Mouse (Mus musculus) splenic B cell, adult 2 months (primary cell): ENCODE data around the gene Katnal1.

ENCODE experiments used
- DNase-seq: peaks from one replicate; pipeline ENCODE4 v3.0.0-alpha.2; 2011; ENCODE audit warnings: low read depth, low spot score
- H3K27me3 ChIP-seq: 2 replicates; pipeline ENCODE4 v1.6.1; 2012; ENCODE audit warnings: mild to moderate bottlenecking, low read length, moderate library complexity, mixed read lengths; ENCODE audit not compliant: control insufficient read depth, poor library complexity, insufficient read depth, severe bottlenecking
- H3K36me3 ChIP-seq: 2 replicates; pipeline ENCODE4 v1.6.1; 2012; ENCODE audit warnings: mild to moderate bottlenecking, low read length, moderate library complexity, mixed read lengths; ENCODE audit not compliant: control insufficient read depth, poor library complexity, insufficient read depth, severe bottlenecking

Gene Katnal1

GRCm38 (mm10) chr5:148862853-148863252 lies 66.3 kb downstream of the Katnal1 start:
- Histone ChIP-seq H3K36me3 (no peaks in the 10 kb centered on the region), H3K27me3 (no peaks in the 10 kb centered on the region)
- DNase-seq, result no peak

DNA sequence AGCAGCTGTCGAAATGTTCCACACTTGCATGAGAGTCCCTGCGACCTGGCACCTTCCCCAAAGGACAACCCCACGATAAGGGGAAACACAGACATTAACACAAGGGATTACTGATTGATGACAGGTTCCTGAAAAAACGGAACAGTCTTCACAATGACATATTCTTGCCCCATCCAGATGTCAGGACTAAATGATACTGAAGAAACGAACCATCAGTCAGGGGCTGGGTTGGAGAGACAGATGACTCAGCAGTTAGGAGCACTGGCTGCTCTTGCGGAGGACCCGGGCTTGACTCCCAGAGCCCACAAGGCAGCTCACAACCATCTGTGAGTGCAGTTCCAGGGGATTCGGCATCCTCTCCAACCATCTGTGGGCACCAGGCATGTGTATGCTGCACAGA lies 67.0 kb downstream of the Katnal1 start:
- DNase-seq, result no peak
- H3K27me3 ChIP-seq, result no peaks in the 10 kb centered on the region
- no peaks in the 10 kb centered on the region for H3K36me3 ChIP-seq

DNA sequence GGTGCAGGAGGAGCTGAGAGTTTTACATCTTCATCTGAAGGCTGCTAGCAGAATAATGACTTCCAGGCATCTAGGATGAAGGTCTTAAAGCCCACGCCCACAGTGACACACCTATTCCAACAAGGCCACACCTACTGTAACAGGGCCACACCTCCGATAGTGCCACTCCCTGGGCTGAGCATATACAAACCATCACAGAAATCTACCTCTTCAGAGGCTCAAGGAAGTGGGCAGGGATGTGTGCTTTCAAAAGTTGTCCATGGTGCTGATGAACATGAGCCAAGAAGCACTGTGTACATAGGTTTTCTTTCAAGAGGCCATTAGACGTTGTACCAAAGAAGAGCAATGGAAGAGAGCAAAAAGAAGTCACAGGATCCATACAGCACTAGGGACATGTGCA lies 71.6 kb downstream of the Katnal1 start:
- DNase-seq, result no peak
- Histone ChIP-seq H3K27me3 (no peaks in the 10 kb centered on the region), H3K36me3 (no peaks in the 10 kb centered on the region)

DNA sequence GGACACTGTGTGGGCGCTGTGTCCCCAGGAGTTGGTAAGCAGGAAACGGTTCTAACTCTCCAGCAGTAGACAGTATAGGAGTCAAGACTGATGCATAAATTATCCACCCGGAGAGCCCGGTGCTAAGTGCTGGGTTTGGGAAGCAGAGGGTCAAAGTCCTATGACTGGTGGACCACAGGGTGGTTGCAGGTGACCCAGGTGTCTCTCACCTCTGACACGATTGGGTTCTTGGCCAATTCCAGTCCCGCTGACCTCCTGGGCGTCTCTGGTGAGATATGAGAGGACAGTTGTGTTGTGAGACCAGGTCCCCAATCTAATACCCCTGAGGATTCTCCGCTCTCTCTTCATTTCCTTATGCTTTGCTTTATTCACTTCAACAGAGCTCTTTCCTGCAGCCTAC lies 74.1 kb downstream of the Katnal1 start:
- no peak for DNase-seq
- no peaks in the 10 kb centered on the region for H3K36me3 ChIP-seq
- H3K27me3 ChIP-seq, result no peaks in the 10 kb centered on the region

DNA sequence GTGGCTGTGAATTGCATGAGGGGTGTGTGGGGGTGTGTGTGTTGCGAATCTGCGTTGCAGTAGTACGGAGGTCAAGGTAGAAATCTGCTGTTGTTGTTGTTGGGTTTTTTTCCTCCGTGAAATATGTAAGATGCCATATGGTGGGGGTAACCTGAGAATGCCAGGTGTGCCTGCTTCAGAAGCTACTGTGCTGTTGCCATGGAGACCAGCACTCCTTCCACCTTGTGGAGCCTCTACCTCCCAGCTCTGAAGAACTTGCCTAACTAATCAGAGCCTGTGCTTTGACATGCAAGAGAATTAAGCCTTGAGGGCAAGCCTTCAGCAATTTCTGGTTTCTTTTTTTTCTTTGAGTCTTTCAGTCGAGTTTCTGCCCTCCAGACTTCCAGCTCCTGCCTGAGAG lies 75.0 kb downstream of the Katnal1 start:
- DNase-seq, result no peak
- H3K27me3 ChIP-seq, result no peaks in the 10 kb centered on the region

DNA sequence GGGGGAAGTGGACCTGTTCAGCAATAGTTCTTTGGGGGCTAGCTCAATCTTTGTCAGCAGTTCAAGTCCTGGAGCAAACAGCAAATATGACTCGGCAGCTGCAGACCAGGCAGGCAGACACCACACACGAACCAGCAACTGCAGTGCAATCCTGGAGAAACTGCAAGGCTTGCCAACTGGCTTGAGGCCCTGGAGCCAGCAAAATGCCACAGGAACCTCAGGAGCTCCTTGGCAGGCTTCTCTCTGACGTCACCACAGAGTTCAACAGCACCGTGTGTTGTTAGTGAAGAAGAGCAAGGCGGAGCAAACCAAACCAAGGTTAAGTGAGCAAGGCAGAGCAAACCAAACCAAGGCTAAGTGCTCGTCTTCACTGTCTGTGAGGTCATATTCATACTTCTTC lies 79.6 kb downstream of the Katnal1 start:
- no peak for DNase-seq
- Histone ChIP-seq H3K36me3 (no peaks in the 10 kb centered on the region), H3K27me3 (no peaks in the 10 kb centered on the region; the same call in 1 of the 2 replicates)

More for the DNA sequence above, 75.0 kb downstream of the Katnal1 start:
- no peaks in the 10 kb centered on the region for H3K36me3 ChIP-seq

GRCm38 (mm10) chr5:148847032-148847431 lies 82.1 kb downstream of the Katnal1 start:
- Histone ChIP-seq H3K27me3 (no peaks in the 10 kb centered on the region; the same call in 1 of the 2 replicates), H3K36me3 (no peaks in the 10 kb centered on the region)
- DNase-seq, result peak; percentile 67

DNA sequence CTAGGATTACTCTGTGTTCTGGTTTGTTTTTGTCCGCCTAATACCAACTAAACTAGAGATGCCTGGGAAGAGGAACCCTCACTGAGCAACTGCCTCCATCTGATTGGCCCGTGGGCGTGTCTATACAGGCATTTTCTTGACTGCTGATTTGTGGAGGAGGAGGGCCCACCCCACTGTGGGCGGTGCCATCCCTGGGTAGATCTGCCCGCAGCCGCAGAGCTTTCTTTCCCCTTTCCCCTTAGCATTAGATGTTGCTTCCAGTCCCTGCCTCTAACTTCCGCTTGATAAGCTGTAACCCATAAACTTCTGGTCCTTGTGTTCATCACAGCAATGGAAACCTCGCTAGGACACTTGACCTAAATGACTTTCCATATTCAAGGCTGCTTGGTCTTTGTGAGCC lies 92.1 kb downstream of the Katnal1 start:
- Histone ChIP-seq H3K36me3 (no peaks in the 10 kb centered on the region), H3K27me3 (no peaks in the 10 kb centered on the region)
- DNase-seq, result peak; percentile 61

GRCm38 (mm10) chr5:148831596-148832257 lies 97.4 kb downstream of the Katnal1 start:
- DNase-seq, result peak; percentile 88
- peaks cover 2% of the 10 kb centered on the region; the same call in 1 of the 2 replicates for H3K27me3 ChIP-seq
- H3K36me3 ChIP-seq, result no peaks in the 10 kb centered on the region

DNA sequence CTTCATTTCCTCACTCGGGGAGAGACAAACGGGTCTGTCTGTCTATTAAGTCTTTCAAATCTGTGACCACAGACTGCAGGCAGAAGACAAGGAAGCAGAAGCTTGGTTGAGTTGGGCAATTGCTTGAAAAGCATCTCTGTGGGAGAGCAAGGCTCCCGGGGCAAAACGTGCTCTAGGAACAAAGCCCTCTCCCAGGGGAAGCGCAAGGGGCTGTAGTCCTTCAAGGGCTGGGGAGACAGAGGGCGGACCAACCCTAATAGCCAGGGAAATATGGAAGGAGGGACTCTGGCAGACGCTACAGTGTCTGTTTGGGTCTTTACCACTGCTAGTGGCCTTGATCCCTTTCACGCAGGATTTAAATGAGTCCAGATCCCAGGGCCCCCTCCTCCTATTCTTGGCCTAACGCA lies 98.0 kb downstream of the Katnal1 start:
- peak; percentile 21 for DNase-seq
- H3K27me3 ChIP-seq, result peaks cover 2% of the 10 kb centered on the region; the same call in 1 of the 2 replicates
- no peaks in the 10 kb centered on the region for H3K36me3 ChIP-seq

- Histone ChIP-seq H3K27me3 (peaks cover 2% of the 10 kb centered on the region; the same call in 1 of the 2 replicates), H3K36me3 (no peaks in the 10 kb centered on the region)
- no peak for DNase-seq
Measured at GRCm38 (mm10) chr5:148825732-148826131, 103.4 kb downstream of the Katnal1 start.

GRCm38 (mm10) chr5:148822772-148823171 lies 106.3 kb downstream of the Katnal1 start:
- Histone ChIP-seq H3K27me3 (peaks cover 2% of the 10 kb centered on the region; the same call in 1 of the 2 replicates), H3K36me3 (no peaks in the 10 kb centered on the region)
- DNase-seq, result no peak
